Mouse (Mus musculus) gastrocnemius, adult 2 months (tissue): ENCODE measurements at regions not wholly inside any gene's neighbourhood (a gene's known extent, or its start where the extent isn't known, plus 50 kb on each side); places are given as distances from the start of the nearest gene placed in this dataset.
A peak's percentile ranks its signal among the peaks of the same experiment; 100 is the strongest.

ENCODE experiments used
- DNase-seq: peaks from one replicate; pipeline ENCODE4 v3.0.0; 2022
- H3K27ac ChIP-seq: fragments of 200-600 bp; 2 replicates; pipeline ENCODE4 v1.8.1; 2022; ENCODE audit warnings: mild to moderate bottlenecking
- H3K4me3 ChIP-seq: fragments of 200-600 bp; 2 replicates; pipeline ENCODE4 v1.8.1; 2022; ENCODE audit warnings: mild to moderate bottlenecking, moderate library complexity
- CTCF ChIP-seq: fragments of 200-600 bp; IDR thresholded peaks from 2 replicates; pipeline ENCODE4 v1.8.1; 2022; ENCODE audit warnings: antibody characterized with exemption, mild to moderate bottlenecking, moderate library complexity
- intact Hi-C: fragments of 180-260 bp; cut with DNase I; formaldehyde crosslinking; loops from one replicate; pipeline ENCODE4 v1.15.1; 2025

- intact Hi-C loops = no loop called here
- no peak for DNase-seq
- TF ChIP-seq CTCF = no peak
- Histone ChIP-seq H3K27ac (no peak overlapping the region), H3K4me3 (no peak overlapping the region)
Observed at GRCm38 (mm10) chr1:16007809-16008208, 85.3 kb downstream of the 4930444P10Rik start.

DNA sequence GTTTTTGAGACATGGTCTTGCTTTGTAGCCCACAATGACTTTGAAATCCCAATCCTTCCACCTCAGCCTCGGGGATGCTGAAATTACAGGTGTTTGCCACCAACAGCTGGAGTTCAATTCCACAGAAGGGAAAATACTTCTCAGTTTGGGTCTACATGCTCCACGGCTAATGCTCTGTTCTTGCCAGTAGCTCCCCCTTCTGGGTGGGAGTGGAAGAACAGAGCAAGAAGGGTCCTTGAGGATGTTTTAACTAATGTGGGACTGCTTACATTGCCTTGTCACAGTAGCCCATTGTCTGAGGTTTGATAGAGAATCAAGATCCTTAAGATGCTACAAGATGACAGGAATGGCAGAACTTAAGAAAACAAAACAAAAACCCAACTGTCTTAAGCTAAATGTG, 86.2 kb downstream of the 4930444P10Rik start:
- intact Hi-C loops = no loop called here
- TF ChIP-seq CTCF = no peak
- DNase-seq = no peak
- no peak overlapping the region for H3K4me3 ChIP-seq
- no peak overlapping the region for H3K27ac ChIP-seq

DNA sequence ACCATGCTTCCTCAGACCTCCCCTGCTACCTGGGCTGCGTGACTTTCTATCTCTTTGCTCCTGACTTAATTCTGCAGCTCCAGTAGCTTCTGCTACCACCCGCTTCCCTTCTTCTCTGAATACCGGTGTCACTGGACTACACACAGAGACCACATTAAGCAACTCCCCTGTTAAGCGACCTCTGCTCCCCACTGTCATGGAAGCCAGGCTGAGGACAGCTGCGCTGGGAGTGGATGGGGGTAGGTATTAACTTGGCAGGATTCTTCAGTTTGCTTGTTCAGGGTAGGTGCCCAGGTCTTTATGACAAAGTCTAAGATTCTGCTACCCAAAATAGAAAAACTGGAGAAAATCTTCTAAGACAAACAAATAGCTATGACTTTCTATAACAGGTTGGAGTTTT, 96.0 kb downstream of the 4930444P10Rik start:
- intact Hi-C loops = no loop called here
- DNase-seq = no peak
- H3K27ac ChIP-seq = no peak overlapping the region
- no peak for TF ChIP-seq CTCF
- no peak overlapping the region for H3K4me3 ChIP-seq

DNA sequence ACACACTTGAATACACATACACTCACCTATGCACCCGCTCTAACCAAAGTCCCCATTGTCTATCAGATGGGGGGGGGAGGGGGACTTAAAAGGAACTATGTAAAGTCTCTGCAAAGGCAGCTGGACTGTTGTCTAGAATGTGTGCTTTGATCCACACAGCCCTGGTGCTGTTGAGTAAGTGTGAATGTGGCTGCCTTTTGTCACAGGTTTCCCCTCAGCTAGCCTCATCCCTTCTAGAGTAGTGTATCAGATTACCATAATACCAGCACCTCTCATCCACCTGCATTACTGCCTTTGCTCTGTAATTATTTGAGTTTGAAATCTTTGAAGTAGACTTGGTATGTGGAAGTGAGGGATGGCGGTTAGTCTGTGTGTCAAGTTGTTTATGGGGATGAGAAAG, 96.8 kb downstream of the 4930444P10Rik start:
- DNase-seq = no peak
- TF ChIP-seq CTCF = no peak
- Histone ChIP-seq H3K27ac (no peak overlapping the region), H3K4me3 (no peak overlapping the region)
- intact Hi-C loops = no loop called here

GRCm38 (mm10) chr1:15993561-15994410, 99.3 kb downstream of the 4930444P10Rik start:
- TF ChIP-seq CTCF = peak; percentile 45
- Histone ChIP-seq H3K4me3 (no peak overlapping the region), H3K27ac (no peak overlapping the region)
- DNase-seq = no peak
- intact Hi-C loops = no loop called here

- H3K4me3 ChIP-seq = no peak overlapping the region
- H3K27ac ChIP-seq = no peak overlapping the region
- no peak for TF ChIP-seq CTCF
- intact Hi-C loops = no loop called here
- DNase-seq = no peak
Observed at GRCm38 (mm10) chr1:15990982-15991381, 102.1 kb downstream of the 4930444P10Rik start.

DNA sequence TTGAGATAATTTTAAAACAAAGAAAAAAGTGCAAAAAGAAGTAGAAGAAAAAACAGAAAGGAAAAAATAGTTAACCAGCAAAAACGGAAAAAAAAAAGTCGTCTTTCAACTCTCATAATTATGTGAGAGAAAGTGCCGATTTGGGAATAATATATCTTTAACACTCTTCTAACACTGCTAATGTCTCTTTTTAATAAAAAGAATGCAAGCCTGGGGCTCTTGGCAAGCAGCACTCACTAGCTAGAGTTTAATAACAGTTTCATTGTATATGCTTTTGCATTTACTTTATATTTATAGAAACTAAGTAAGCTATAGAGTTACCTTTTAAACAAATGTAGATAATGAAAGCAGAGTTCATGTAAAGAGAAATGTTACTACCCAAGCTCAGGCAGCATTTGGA, 107.5 kb downstream of the 4930444P10Rik start:
- intact Hi-C loops = no loop called here
- Histone ChIP-seq H3K27ac (no peak overlapping the region), H3K4me3 (no peak overlapping the region)
- no peak for DNase-seq
- TF ChIP-seq CTCF = no peak

DNA sequence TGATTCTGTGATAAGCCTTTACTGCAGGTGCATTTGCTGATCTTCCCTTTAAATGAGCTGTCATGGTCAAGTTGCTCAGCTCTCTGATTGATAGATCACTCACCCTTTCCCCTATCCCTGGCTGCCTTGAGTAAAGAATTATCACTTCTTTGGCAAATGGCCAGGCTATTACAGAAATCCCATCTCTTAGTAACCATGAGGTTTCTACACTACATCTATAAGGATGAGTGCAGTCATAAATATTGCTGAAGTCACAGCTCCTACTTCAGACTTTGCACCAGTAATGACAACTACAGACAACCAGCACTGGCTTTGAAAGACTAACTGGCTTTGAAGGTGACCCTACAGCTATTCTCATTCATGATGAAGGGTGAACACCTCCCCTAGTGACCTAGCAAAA, 113.8 kb downstream of the 4930444P10Rik start:
- intact Hi-C loops = no loop called here
- no peak for DNase-seq
- Histone ChIP-seq H3K27ac (no peak overlapping the region), H3K4me3 (no peak overlapping the region)
- TF ChIP-seq CTCF = no peak

DNA sequence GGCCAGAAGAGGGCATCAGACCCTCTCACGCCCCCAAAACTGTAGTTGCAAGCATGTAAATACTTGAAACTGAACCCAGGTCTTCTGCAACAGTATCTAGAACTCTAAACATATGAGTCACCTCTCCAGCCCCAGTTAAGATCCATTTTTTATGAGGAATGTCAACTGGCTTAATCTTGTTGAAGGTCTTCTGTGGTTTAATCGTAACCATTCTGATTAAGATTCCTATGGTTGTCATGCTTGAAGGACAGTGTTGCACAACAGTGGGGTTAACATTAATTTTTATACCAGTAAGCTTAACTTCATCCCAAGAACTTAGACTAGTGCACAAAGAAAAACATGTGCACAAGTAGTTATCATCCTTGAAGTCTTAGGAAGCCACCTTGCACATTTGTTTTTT, 133.5 kb downstream of the 4930444P10Rik start:
- intact Hi-C loops = no loop called here
- no peak overlapping the region for H3K4me3 ChIP-seq
- no peak overlapping the region for H3K27ac ChIP-seq
- TF ChIP-seq CTCF = no peak
- DNase-seq = no peak

- TF ChIP-seq CTCF = no peak
- DNase-seq = no peak
- intact Hi-C loops = no loop called here
- Histone ChIP-seq H3K27ac (no peak overlapping the region), H3K4me3 (no peak overlapping the region)
Observed at GRCm38 (mm10) chr1:15958661-15959060, 134.5 kb downstream of the 4930444P10Rik start.

GRCm38 (mm10) chr1:15943662-15944061, 149.5 kb downstream of the 4930444P10Rik start:
- Histone ChIP-seq H3K4me3 (no peak overlapping the region), H3K27ac (no peak overlapping the region)
- intact Hi-C loops = no loop called here
- no peak for DNase-seq
- TF ChIP-seq CTCF = no peak

DNA sequence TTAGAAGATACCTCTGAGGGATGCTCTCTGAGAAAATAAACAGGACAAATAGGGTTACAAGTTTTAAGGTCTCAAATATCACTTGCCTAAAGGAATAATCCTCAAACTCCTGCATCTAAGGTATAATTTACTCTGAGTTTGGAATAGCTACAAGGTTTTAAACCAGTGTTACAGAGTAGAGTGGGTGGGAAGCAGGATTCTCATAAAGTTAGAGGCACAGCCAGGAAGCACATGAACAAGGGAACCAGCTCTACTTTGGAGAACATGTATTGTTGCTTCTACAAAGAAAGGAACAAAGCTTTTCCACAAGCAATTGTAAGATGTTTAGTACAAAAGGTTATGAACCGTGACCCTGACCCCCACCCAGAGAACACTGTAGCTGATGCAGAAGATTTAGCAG, 150.1 kb downstream of the 4930444P10Rik start:
- TF ChIP-seq CTCF = no peak
- no peak for DNase-seq
- Histone ChIP-seq H3K4me3 (no peak overlapping the region), H3K27ac (no peak overlapping the region)
- intact Hi-C loops = no loop called here
